Mouse (Mus musculus) spleen, adult 12 weeks (tissue): ENCODE measurements around the gene Tbcd.

Source experiments
- DNase-seq: peaks from one replicate; pipeline ENCODE4 v3.0.0; 2022; ENCODE audit warnings: low spot score

Tbcd gene

GRCm38 (mm10) chr11:121536528-121536927 lies 84.8 kb downstream of the Tbcd start:
- DNase-seq: no peak

DNA sequence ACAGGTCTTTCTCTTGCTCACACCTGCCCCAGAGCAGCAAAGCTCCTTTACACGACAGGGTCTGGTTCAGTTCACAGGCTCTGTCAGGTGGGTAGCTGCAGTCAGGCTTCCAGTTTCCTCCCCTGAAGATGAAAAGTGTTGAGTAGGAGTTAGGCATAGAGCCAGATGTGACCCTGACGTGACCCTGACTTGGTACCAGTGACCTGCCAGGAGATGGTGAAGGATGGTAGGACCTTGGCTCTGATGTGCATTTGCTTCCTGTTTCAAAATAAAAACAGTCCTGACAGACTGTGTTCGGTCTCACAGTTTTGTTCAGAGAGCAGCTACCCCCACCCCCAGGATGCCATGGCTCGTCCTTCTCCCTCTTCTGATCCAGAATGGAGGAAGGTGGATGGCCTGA lies 90.7 kb downstream of the Tbcd start:
- no peak for DNase-seq

DNA sequence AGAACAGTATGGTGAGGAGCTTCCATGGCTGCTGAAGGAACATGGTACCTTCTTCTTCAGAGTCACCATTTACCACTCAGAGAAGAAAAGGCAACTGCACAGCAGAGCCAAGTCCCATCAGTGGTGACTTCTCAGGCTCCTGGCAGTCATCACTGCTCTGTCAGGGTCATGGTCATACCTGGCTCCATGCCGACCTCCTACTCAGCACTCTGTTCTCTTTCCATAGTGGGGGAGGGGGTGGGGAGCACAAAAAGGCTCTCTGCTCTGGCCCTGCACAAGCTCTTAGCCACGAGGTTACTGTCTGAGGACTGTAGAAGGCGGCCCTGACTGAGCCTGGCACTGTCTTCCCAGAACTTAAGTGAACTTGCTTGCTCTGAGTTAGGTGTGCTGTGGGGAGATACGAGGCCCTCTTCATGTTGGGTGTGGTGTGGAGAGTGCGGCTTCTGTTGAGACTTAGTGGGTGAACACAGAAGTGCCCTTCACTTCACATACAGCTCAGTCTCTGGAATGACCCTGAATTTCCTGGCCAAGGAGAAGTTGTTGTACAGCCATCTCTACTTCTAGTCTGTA lies 91.6 kb downstream of the Tbcd start:
- peak; percentile 46 for DNase-seq

- DNase-seq: peak; percentile 25
Observed at GRCm38 (mm10) chr11:121543922-121544321, 92.2 kb downstream of the Tbcd start.

DNA sequence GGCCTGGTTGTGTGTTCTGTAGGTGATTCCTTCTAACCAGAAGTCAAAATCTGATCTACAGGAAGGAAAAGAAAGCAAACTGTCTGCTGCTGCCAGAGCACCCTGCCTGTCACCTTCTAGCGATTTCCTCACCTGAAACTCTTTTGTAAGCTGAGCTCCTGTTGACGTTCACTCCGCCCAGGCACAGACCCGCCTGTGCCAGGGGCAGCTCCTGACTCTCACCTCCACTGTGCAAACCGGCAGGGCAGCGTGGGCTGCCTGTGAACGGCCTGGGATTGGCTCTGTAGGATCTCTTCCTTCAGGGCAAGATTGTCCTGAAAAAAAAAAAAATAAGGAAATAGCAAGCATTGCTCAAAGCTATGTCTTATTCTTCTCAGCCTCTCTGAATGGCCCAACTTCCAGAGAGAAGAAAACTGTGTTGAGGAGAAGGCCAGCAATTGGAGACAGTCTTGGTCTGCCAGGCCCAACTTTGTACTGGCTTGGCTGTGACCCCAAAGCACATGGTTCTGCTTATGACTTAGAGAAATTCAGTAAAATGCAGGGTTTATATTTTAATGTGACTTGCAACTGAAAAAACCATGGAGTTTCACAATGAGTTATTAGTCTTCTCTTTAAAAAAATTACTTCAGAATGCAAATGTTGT lies 93.1 kb downstream of the Tbcd start:
- no peak for DNase-seq

DNA sequence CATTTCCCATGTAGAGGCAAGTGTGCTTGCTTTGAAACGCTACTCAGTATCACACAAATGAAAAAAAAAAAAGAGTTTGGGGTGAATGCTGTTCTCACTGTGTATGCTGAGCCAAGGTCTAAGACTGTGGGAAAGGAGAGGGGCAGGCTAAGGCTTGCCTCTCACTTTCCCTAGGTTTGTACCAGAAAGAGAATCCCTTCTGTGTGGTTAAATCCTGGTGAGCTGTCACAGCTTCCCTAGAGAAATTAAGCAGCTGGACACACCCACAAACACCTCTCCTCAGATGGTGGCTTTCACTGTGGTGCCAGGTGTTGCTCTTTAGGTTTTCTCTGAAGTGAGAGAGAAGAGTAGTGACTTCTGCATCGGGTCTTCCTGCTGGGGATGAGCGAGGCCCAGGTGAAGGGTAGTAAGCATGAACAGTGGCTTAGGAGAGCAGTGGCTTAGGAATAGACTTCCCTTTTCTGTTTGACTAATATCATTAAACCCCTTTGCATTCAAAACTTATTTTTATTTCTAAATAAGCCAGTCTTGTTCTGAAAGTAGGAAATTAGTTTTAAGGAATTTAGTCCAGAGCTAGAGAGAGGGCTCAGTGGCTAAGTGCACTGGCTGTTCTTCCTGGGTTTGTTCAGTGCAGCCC lies 93.8 kb downstream of the Tbcd start:
- no peak for DNase-seq

- peak; percentile 34 for DNase-seq
Observed at GRCm38 (mm10) chr11:121547234-121547633, 95.5 kb downstream of the Tbcd start.

DNA sequence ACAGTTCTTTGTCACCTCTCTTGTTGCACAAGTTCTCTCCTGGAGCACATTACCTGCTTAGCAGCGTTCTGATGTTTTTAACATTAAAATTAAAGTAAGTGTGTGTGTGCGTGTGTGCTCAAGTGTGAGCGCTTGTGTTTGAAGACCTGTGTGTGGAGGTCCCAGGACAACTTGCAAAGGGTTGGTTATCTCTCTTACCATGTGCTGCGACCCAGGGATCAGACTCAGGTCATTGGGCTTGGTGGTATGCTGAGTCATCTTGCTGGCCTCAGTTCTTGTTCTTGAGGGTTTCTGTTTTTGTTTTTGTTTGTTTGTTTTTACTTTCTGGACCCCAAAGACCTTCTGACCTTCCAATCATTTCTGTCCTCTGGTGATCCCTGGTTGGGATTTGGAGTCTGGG lies 96.2 kb downstream of the Tbcd start:
- DNase-seq: peak; percentile 61

DNA sequence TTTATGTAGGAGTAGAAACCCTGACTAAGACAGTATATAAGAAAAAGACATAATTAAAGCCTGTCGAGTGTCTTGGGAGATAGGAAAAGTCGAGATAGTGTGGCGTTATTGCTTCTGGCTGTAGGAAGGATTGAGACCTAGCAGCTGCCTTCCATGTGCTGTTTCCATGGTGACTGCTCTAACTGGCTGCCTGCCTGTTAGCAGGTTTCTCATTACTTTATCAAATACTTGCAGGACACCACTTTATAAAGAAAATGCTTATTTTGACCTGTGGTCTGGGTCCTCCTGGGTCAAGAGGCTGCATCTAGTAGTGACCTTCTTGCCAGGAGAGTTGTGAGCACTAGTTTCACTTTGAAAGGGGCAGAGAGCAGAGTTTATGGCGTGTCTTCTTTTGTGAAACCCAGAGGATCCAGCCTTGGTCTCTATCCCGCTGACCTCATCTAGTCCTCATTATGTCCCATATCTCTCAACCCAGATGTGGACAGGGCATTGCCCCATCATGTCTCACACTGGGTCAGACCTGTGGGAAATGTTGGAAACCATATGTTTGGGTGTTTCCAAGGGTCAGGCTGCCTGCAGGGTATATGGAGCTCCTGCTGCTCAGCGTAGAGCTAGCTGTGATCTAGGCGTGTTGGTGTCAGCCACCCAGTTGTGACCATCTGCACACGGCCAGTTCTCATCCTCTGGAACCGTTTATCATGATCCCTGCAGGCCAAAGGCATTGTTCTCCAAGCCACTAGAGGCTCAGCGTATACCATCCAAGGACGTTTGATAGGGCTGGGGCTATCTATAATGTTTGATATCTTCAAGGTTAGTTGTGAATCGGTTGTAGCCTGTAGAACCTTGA lies 97.5 kb downstream of the Tbcd start:
- DNase-seq: peak; percentile 65

DNA sequence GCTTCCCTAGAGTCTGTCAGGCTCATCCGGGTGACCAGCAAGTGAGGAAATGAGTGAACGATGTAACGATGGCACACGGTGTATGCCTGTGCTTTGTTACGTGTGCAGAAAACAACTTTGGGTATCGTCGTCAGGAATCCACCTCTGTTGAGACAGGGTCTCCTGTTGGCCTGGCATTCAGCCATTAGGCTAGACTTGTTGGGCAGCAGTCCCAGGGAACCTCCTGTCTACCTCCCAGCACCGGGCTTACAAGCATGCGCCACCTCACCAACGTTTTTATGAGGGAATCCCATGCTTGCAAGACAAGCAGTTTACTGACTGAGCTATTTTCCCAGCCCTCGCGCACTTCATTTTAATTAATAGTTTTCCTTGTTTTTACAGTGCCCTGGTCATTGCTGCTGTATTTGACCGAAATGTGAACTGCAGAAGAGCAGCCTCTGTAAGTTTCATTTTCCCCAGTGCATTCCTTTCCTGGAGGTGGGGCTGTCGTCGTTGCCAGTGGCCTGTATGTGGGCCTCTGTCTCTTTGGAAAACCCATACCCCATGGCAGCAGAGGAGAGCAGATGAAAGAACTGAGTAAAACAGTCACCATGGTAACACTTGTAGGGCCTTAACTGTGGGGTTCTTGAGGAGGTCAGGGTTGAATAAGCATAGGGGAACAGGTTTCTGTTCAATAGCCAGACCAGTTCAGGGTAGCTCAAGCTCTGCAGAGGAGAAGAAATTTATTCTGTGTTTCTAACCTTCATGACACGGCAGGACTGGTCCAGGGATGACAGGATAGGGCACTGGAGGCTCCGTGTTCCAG lies 98.3 kb downstream of the Tbcd start:
- no peak for DNase-seq

DNA sequence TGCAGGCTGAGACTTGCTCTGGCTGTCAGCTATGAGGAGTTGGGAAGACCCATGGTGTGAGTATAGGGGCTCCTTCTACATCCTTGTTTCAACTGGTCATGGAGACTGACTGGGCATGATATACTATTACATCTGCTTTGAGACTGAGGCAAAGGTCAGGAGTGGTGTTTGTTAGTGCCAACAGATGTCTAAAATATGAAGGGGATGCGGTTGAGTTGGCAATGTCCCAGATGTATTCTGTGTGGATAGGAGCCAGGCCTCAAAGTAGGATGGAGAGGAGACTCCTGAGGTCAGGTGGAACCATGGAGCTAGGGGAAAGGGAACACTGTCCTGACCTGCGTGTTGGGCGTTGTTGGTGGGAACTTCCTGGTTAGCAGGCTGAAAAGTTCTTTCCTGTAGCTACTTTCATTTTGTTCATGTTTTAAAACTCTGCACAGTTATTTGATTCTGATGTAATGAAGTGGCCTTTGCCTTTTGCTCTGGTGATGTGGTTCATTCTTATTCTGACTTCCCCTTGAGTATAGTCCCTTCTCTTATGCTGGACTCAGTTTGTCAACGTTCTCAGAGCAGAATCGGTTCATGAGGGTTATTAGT lies 99.6 kb downstream of the Tbcd start:
- no peak for DNase-seq

GRCm38 (mm10) chr11:121552167-121552566 lies 100.4 kb downstream of the Tbcd start:
- DNase-seq: no peak

GRCm38 (mm10) chr11:121552846-121553457 lies 101.2 kb downstream of the Tbcd start:
- DNase-seq: no peak

DNA sequence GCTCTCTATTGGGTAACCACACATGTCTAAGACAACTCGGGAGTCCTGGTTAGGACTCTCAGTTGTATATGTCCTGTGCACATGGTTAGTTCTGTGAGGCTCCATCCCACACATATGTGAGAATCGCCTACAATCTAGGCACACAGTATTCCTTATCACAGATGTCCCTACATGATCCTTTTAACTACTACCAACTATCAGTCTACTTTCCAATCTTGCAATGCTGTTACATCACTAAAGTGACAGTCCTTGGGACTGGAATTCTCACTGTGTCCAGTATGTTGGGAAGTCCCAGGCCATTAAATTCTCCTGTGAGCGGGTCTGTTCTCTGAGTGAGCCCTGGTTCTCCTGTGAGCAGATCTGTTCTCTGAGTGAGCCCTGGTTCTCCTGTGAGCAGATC lies 101.7 kb downstream of the Tbcd start:
- DNase-seq: no peak

GRCm38 (mm10) chr11:121556727-121557126 lies 105.0 kb downstream of the Tbcd start:
- DNase-seq: no peak

- DNase-seq: no peak
Observed at GRCm38 (mm10) chr11:121557946-121558345, 106.2 kb downstream of the Tbcd start.

GRCm38 (mm10) chr11:121558522-121558921 lies 106.8 kb downstream of the Tbcd start:
- no peak for DNase-seq

GRCm38 (mm10) chr11:121559527-121560293 lies 108.0 kb downstream of the Tbcd start:
- no peak for DNase-seq

DNA sequence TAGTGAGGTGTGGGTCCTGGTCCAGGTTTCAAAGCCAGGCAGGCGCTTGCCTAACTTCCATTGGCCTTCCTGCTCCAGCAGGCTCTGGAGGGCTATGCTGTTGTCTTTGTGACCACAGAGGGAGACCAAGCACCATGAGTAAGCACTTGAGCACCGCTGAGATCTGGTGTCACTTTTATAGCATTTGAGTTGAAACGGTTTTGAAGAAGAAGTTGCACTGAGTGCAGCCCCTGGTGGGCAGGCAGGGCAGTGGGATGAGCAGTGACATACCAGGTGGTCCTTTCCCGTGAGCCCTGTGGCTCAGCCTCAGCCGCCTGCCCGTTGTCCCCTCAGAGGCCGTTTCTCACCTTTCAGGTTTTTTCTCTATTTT lies 108.5 kb downstream of the Tbcd start:
- no peak for DNase-seq

- no peak for DNase-seq
Observed at GRCm38 (mm10) chr11:121563312-121563711, 111.6 kb downstream of the Tbcd start.
